Mouse (Mus musculus): ENCODE measurements around the gene Nlgn2.

Gene Nlgn2

GRCm38 (mm10) chr11:69828832-69829231 lies 8.8 kb downstream of the Nlgn2 start:
- no peak for DNase-seq (ENCODE audit: low read depth, low spot score)

- no peak for DNase-seq (ENCODE audit: low read depth, low spot score)
Observed at GRCm38 (mm10) chr11:69823456-69823855, 14.1 kb downstream of the Nlgn2 start.

- no peak for DNase-seq (ENCODE audit: low read depth, low spot score)
Observed at GRCm38 (mm10) chr11:69822080-69822479, 15.5 kb downstream of the Nlgn2 start, which contains the start of gene Spem1. TSS of gene Spem1 (minus strand) at chr11:69822180.

- DNase-seq (ENCODE audit: low read depth, low spot score): no peak
Observed at GRCm38 (mm10) chr11:69818871-69819270, 18.7 kb downstream of the Nlgn2 start.

GRCm38 (mm10) chr11:69818365-69818764 lies 19.2 kb downstream of the Nlgn2 start, which contains the start of gene Spem2:
TSS of gene Spem2 (minus strand) at chr11:69818465.
- DNase-seq (ENCODE audit: low read depth, low spot score): no peak

GRCm38 (mm10) chr11:69816520-69816919 lies 21.1 kb downstream of the Nlgn2 start:
- no peak for DNase-seq (ENCODE audit: low read depth, low spot score)

GRCm38 (mm10) chr11:69815155-69815554 lies 22.4 kb downstream of the Nlgn2 start, which contains the start of gene Gm39566:
TSS of gene Gm39566 (minus strand) at chr11:69815298.
- DNase-seq (ENCODE audit: low read depth, low spot score): no peak

GRCm38 (mm10) chr11:69810280-69810679 lies 27.3 kb downstream of the Nlgn2 start:
- no peak for DNase-seq (ENCODE audit: low read depth, low spot score)

- DNase-seq (ENCODE audit: low read depth, low spot score): no peak
Observed at GRCm38 (mm10) chr11:69807641-69808040, 29.9 kb downstream of the Nlgn2 start.

- DNase-seq (ENCODE audit: low read depth, low spot score): no peak
Observed at GRCm38 (mm10) chr11:69806378-69806777, 31.2 kb downstream of the Nlgn2 start.

GRCm38 (mm10) chr11:69804972-69805909 lies 32.3 kb downstream of the Nlgn2 start, which contains the start of gene Tmem102:
TSS of gene Tmem102 (minus strand) at chr11:69805624.
- DNase-seq (ENCODE audit: low read depth, low spot score): no peak

- no peak for DNase-seq (ENCODE audit: low read depth, low spot score)
Observed at GRCm38 (mm10) chr11:69804652-69804940, 33.0 kb downstream of the Nlgn2 start.

GRCm38 (mm10) chr11:69803786-69804651 lies 33.6 kb downstream of the Nlgn2 start:
- DNase-seq (ENCODE audit: low read depth, low spot score): peak; percentile 85

- no peak for DNase-seq (ENCODE audit: low read depth, low spot score)
Observed at GRCm38 (mm10) chr11:69803328-69803727, 34.3 kb downstream of the Nlgn2 start.

GRCm38 (mm10) chr11:69802648-69803105 lies 34.9 kb downstream of the Nlgn2 start:
- DNase-seq (ENCODE audit: low read depth, low spot score): peak; percentile 82

- peak; percentile 28 for DNase-seq (ENCODE audit: low read depth, low spot score)
Observed at GRCm38 (mm10) chr11:69801379-69801977, 36.1 kb downstream of the Nlgn2 start, which contains the start of gene Fgf11. TSS of gene Fgf11 (minus strand) at chr11:69801857.

GRCm38 (mm10) chr11:69800392-69801197 lies 37.0 kb downstream of the Nlgn2 start:
- peak; percentile 27 for DNase-seq (ENCODE audit: low read depth, low spot score)

- peak; percentile 36 for DNase-seq (ENCODE audit: low read depth, low spot score)
Observed at GRCm38 (mm10) chr11:69800138-69800391, 37.5 kb downstream of the Nlgn2 start.

- no peak for DNase-seq (ENCODE audit: low read depth, low spot score)
Observed at GRCm38 (mm10) chr11:69799394-69800137, 38.0 kb downstream of the Nlgn2 start.

GRCm38 (mm10) chr11:69797924-69798323 lies 39.7 kb downstream of the Nlgn2 start:
- no peak for DNase-seq (ENCODE audit: low read depth, low spot score)
